Comparison of ENCODE assay signal across 7 mouse cellular contexts in the genomic region with DNA sequence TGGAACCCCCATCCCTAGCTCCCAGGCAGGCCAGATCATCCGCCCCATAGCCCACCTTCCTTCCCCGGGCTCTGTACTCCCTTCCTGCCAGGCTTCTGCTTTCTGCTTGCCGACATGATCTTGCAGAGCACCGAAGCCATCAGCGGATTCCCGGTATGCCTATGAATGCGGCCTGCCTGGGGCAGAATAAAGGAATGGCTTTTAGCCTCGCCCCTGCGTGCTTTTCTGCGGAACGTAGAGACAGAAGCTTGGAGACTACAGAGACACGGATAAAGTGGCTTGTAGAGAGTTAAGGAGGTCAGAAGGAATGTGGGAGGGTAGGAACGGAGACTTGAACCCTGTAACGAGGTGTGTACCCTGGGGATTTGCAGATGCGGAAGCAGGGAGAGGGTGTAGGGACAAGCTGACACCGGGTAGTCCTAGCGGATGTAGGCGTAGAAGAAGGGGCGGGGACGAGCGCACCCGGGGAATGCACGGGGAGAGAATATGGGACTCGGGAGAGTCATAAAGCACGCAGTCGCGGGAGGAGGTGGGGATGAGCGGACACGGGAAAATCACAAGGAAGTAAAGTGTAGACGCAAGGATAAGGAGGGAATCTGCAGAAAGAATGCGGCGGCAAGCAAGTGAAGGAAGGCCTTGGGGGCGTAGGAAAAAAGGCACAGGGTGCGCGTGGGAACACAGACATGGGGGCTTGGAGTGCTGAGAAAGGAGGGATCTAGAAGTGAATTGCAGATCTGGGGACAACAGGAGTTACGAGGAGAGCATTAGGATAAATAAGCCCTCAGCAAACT. TPM values are rescaled to one million over a fixed set of nuclear protein-coding genes. Genes with fewer than 3 reads are reported as not detected.
DNase-seq lines count a peak whose midpoint lies in the region; ATAC-seq lines count a peak whose summit lies in the region.

No protein-coding gene starts in this region.

- H3K4me1 ChIP-seq in embryonic facial prominence, embryonic 11.5 days (ENCODE audit: control insufficient read depth, insufficient read depth, low read length): no peaks in the 10 kb centered on the region
- H3K4me1 ChIP-seq in intestine, embryonic 16.5 days (ENCODE audit: control insufficient read depth, insufficient read depth, low read length): peaks cover 18% of the 10 kb centered on the region
- peaks cover 8% of the 10 kb centered on the region for H3K4me1 ChIP-seq in midbrain, embryonic 11.5 days (ENCODE audit: control insufficient read depth, insufficient read depth, low read length)

- WGBS in embryonic facial prominence, embryonic 11.5 days: under 1% methylated on average over 36 of the region's 36 CpGs
- under 1% methylated on average over 36 of the region's 36 CpGs for WGBS in intestine, embryonic 16.5 days
- WGBS in midbrain, embryonic 11.5 days: under 1% methylated on average over 36 of the region's 36 CpGs

- intact Hi-C loops in left cerebral cortex, postnatal 4 days (cut with DNase I): no loop called here

- DNase-seq in adrenal gland, postnatal 10 days: peak; percentile 89
- DNase-seq in embryonic facial prominence, embryonic 11.5 days (ENCODE audit: low spot score): peak; percentile 70
- peak; percentile 58 for DNase-seq in gonadal fat pad, adult 2 months (ENCODE audit: low read depth)
- peak; percentile 57 for DNase-seq in left cerebral cortex, postnatal 4 days
- peak; percentile 98 for DNase-seq in midbrain, embryonic 11.5 days (ENCODE audit: low spot score, missing footprints)
- DNase-seq in skeletal muscle tissue, adult 2 months (ENCODE audit: low read depth, low spot score): peak; percentile 83

- H3K27ac ChIP-seq in embryonic facial prominence, embryonic 11.5 days (replicated peaks; ENCODE audit: low read depth, low read length): peak overlapping the region; percentile 77
- peak overlapping the region; percentile 100 for H3K27ac ChIP-seq in intestine, embryonic 16.5 days (ENCODE audit: low read length)
- H3K27ac ChIP-seq in midbrain, embryonic 11.5 days (ENCODE audit: low read depth, low read length): peak overlapping the region; percentile 62; the same call in 1 of the 2 replicates

- H3K36me3 ChIP-seq in embryonic facial prominence, embryonic 11.5 days (replicated peaks; ENCODE audit: control insufficient read depth, insufficient read depth, low read depth, low read length): no peaks in the 10 kb centered on the region
- H3K36me3 ChIP-seq in intestine, embryonic 16.5 days (ENCODE audit: control insufficient read depth, insufficient read depth, low read length): no peaks in the 10 kb centered on the region
- H3K36me3 ChIP-seq in midbrain, embryonic 11.5 days (ENCODE audit: control insufficient read depth, insufficient read depth, low read length): no peaks in the 10 kb centered on the region

- H3K27me3 ChIP-seq in embryonic facial prominence, embryonic 11.5 days (ENCODE audit: control insufficient read depth, insufficient read depth, low read length): no peaks in the 10 kb centered on the region
- H3K27me3 ChIP-seq in intestine, embryonic 16.5 days (replicated peaks; ENCODE audit: control insufficient read depth, insufficient read depth, low read length): no peaks in the 10 kb centered on the region
- no peaks in the 10 kb centered on the region for H3K27me3 ChIP-seq in midbrain, embryonic 11.5 days (ENCODE audit: control insufficient read depth, insufficient read depth, low read length)

- ATAC-seq in embryonic facial prominence, embryonic 11.5 days (replicated peaks; ENCODE audit: insufficient number of reproducible peaks, low FRiP score, low TSS enrichment, low read depth): peak; percentile 88
- peak; percentile 95 for ATAC-seq in intestine, embryonic 16.5 days
- ATAC-seq in midbrain, embryonic 11.5 days (ENCODE audit: low FRiP score): peak; percentile 83

- peak overlapping the region; percentile 47 for H3K4me3 ChIP-seq in embryonic facial prominence, embryonic 11.5 days (ENCODE audit: low read depth, low read length)
- peak overlapping the region; percentile 65 for H3K4me3 ChIP-seq in intestine, embryonic 16.5 days (ENCODE audit: low read length)
- H3K4me3 ChIP-seq in midbrain, embryonic 11.5 days (ENCODE audit: low read depth, low read length): peak overlapping the region; percentile 55

- peak overlapping the region; percentile 67 for H3K9ac ChIP-seq in embryonic facial prominence, embryonic 11.5 days (replicated peaks; ENCODE audit: low read length)
- H3K9ac ChIP-seq in intestine, embryonic 16.5 days (ENCODE audit: low read depth, low read length): peak overlapping the region; percentile 78
- peak overlapping the region; percentile 53 for H3K9ac ChIP-seq in midbrain, embryonic 11.5 days (ENCODE audit: low read length)

- no peaks in the 10 kb centered on the region for H3K9me3 ChIP-seq in embryonic facial prominence, embryonic 11.5 days (replicated peaks; ENCODE audit: control insufficient read depth, low read length)
- H3K9me3 ChIP-seq in intestine, embryonic 16.5 days (ENCODE audit: control insufficient read depth, low read length): no peaks in the 10 kb centered on the region
- H3K9me3 ChIP-seq in midbrain, embryonic 11.5 days (ENCODE audit: control insufficient read depth, low read length): no peaks in the 10 kb centered on the region

- H3K4me2 ChIP-seq in embryonic facial prominence, embryonic 11.5 days (ENCODE audit: low read depth, low read length): peak overlapping the region; percentile 84
- H3K4me2 ChIP-seq in intestine, embryonic 16.5 days (ENCODE audit: low read depth, low read length): peak overlapping the region; percentile 88
- H3K4me2 ChIP-seq in midbrain, embryonic 11.5 days: peak overlapping the region; percentile 82

RNA-seq across cellular contexts. Expression of gene Etfb, which starts 0.6 kb away (rescaled TPM):
- total RNA-seq in adrenal gland, postnatal 10 days (2021): 1,000 to 10,000 TPM; 1,536 to 1,703 TPM
- 240 and 251 TPM in 2 replicates for polyA plus RNA-seq in embryonic facial prominence, embryonic 11.5 days (2014; fragmentation: Nextera tagmentation; extraction: Ambion mirVana)
- 171 and 189 TPM in 2 replicates for polyA plus RNA-seq in gonadal fat pad, adult 2 months (2012; rRNA removed)
- 551 and 568 TPM in 2 replicates for polyA plus RNA-seq in intestine, embryonic 16.5 days (2015; fragmentation: Nextera tagmentation; extraction: Ambion mirVana)
- total RNA-seq in left cerebral cortex, postnatal 4 days (2021): 10 to 100 TPM; 44.7 to 47.5 TPM
- 187 and 202 TPM in 2 replicates for polyA plus RNA-seq in midbrain, embryonic 11.5 days (2014; fragmentation: Nextera tagmentation; extraction: Ambion mirVana)

RNA-seq across cellular contexts. Expression of gene Gm45233, which starts 0.6 kb away (rescaled TPM):
- total RNA-seq in adrenal gland, postnatal 10 days (2021): 1 to 10 TPM in 1 of 2 experiments, under 1 TPM in 1; 0.69 to 1.1 TPM
- polyA plus RNA-seq in embryonic facial prominence, embryonic 11.5 days (2014; fragmentation: Nextera tagmentation; extraction: Ambion mirVana): not detected in 2 replicates
- 3.0 and 3.3 TPM in 2 replicates for polyA plus RNA-seq in gonadal fat pad, adult 2 months (2012; rRNA removed)
- 0.20 and 0.32 TPM in 2 replicates for polyA plus RNA-seq in intestine, embryonic 16.5 days (2015; fragmentation: Nextera tagmentation; extraction: Ambion mirVana)
- 1 to 10 TPM in 1 of 2 experiments, not detected in 1; 2.1 TPM for total RNA-seq in left cerebral cortex, postnatal 4 days (2021)
- polyA plus RNA-seq in midbrain, embryonic 11.5 days (2014; fragmentation: Nextera tagmentation; extraction: Ambion mirVana): 0.46 TPM in 1 of 2 replicates, not detected in the other

RNA-seq across cellular contexts. Expression of gene Cldnd2, which starts 2.7 kb away (rescaled TPM):
- total RNA-seq in adrenal gland, postnatal 10 days (2021): not detected
- not detected in 2 replicates for polyA plus RNA-seq in embryonic facial prominence, embryonic 11.5 days (2014; fragmentation: Nextera tagmentation; extraction: Ambion mirVana)
- polyA plus RNA-seq in gonadal fat pad, adult 2 months (2012; rRNA removed): 0.27 and 0.38 TPM in 2 replicates
- polyA plus RNA-seq in intestine, embryonic 16.5 days (2015; fragmentation: Nextera tagmentation; extraction: Ambion mirVana): not detected in 2 replicates
- not detected for total RNA-seq in left cerebral cortex, postnatal 4 days (2021)
- not detected in 2 replicates for polyA plus RNA-seq in midbrain, embryonic 11.5 days (2014; fragmentation: Nextera tagmentation; extraction: Ambion mirVana)

RNA-seq across cellular contexts. Expression of gene Nkg7, which starts 6.4 kb away (rescaled TPM):
- 1 to 10 TPM; 1.3 to 2.1 TPM for total RNA-seq in adrenal gland, postnatal 10 days (2021)
- 0.43 and 0.45 TPM in 2 replicates for polyA plus RNA-seq in embryonic facial prominence, embryonic 11.5 days (2014; fragmentation: Nextera tagmentation; extraction: Ambion mirVana)
- 3.1 and 4.1 TPM in 2 replicates for polyA plus RNA-seq in gonadal fat pad, adult 2 months (2012; rRNA removed)
- polyA plus RNA-seq in intestine, embryonic 16.5 days (2015; fragmentation: Nextera tagmentation; extraction: Ambion mirVana): 4.1 and 4.3 TPM in 2 replicates
- not detected for total RNA-seq in left cerebral cortex, postnatal 4 days (2021)
- 0.19 TPM in 1 of 2 replicates, not detected in the other for polyA plus RNA-seq in midbrain, embryonic 11.5 days (2014; fragmentation: Nextera tagmentation; extraction: Ambion mirVana)

RNA-seq across cellular contexts. Expression of gene Lim2, which starts 15.9 kb away (rescaled TPM):
- total RNA-seq in adrenal gland, postnatal 10 days (2021): not detected
- 0.24 and 2.4 TPM in 2 replicates for polyA plus RNA-seq in embryonic facial prominence, embryonic 11.5 days (2014; fragmentation: Nextera tagmentation; extraction: Ambion mirVana)
- polyA plus RNA-seq in gonadal fat pad, adult 2 months (2012; rRNA removed): 0.04 TPM in 1 of 2 replicates, not detected in the other
- polyA plus RNA-seq in intestine, embryonic 16.5 days (2015; fragmentation: Nextera tagmentation; extraction: Ambion mirVana): 0.26 and 0.61 TPM in 2 replicates
- not detected for total RNA-seq in left cerebral cortex, postnatal 4 days (2021)
- 0.20 TPM in 1 of 2 replicates, not detected in the other for polyA plus RNA-seq in midbrain, embryonic 11.5 days (2014; fragmentation: Nextera tagmentation; extraction: Ambion mirVana)

Comparison
In these comparisons a context has a peak if more than half of its experiments do, and no peak if none do; other contexts are left out.
1. Peak in every context shown above with its lines: DNase-seq, ATAC-seq, H3K4me3 ChIP-seq and H3K27ac ChIP-seq.